Mouse (Mus musculus): ENCODE measurements at regions not wholly inside any gene's neighbourhood (a gene's known extent, or its start where the extent isn't known, plus 50 kb on each side); places are given as distances from the start of the nearest gene placed in this dataset.

DNA sequence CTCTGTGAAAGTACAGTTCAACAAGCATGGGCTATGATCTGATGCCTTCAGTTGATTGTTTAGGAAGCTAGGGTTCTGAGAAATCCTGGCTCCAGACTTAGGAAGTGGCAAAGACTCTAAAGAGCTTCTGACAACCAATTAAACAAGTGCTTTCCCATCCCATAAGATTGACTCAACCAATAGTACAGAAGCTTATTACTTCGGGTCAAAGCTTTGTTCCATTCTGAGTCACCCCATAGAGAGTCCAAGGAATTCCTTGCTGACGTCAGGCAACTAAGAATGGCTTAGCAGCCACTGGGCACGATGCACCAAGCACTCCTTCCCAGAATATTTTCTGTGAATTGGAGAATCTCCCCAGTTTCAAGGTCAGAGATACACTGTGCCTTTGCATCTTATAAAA, 59.0 kb upstream of the Ntm start:
- H3K4me2 ChIP-seq (ENCODE audit: low read depth, low read length) = no peak overlapping the region
- no peak overlapping the region for H3K27ac ChIP-seq (ENCODE audit: low read depth)
- H3K27me3 ChIP-seq (ENCODE audit: control insufficient read depth, insufficient read depth, low read length) = no peaks in the 10 kb centered on the region
- no peaks in the 10 kb centered on the region; the same call in 1 of the 2 replicates for H3K4me1 ChIP-seq (ENCODE audit: control insufficient read depth, insufficient read depth)
- no peaks in the 10 kb centered on the region for H3K9me3 ChIP-seq (replicated peaks; ENCODE audit: control insufficient read depth, low read length)
- H3K9ac ChIP-seq (replicated peaks; ENCODE audit: low read depth, low read length) = no peak overlapping the region
- DNase-seq (ENCODE audit: low spot score) (no peak), ATAC-seq (ENCODE audit: insufficient read depth, low read depth) (no peak)
- WGBS = 66% methylated on average over 3 of the region's 3 CpGs
- TF ChIP-seq EP300 (IDR thresholded peaks at IDR 0.05; ENCODE audit: low read depth) (no peak), CTCF (IDR thresholded peaks at IDR 0.05; ENCODE audit: low read depth) (no peak)
- H3K4me3 ChIP-seq (ENCODE audit: low read depth, low read length) = no peak overlapping the region
- H3K36me3 ChIP-seq (replicated peaks; ENCODE audit: control insufficient read depth, insufficient read depth, low read length) = no peaks in the 10 kb centered on the region

GRCm38 (mm10) chr9:30025275-30025674, 62.3 kb upstream of the Ntm start:
- no peak for TF ChIP-seq CTCF (IDR thresholded peaks at IDR 0.05; ENCODE audit: low read depth)
- TF ChIP-seq EP300 (IDR thresholded peaks at IDR 0.05; ENCODE audit: low read depth) = no peak
- no peaks in the 10 kb centered on the region for H3K9me3 ChIP-seq (replicated peaks; ENCODE audit: control insufficient read depth, low read length)
- H3K4me2 ChIP-seq (ENCODE audit: low read depth, low read length) = no peak overlapping the region
- no peak overlapping the region for H3K27ac ChIP-seq (ENCODE audit: low read depth)
- H3K4me3 ChIP-seq (ENCODE audit: low read depth, low read length) = no peak overlapping the region
- WGBS = 58% methylated on average over 7 of the region's 7 CpGs
- H3K27me3 ChIP-seq (ENCODE audit: control insufficient read depth, insufficient read depth, low read length) = no peaks in the 10 kb centered on the region
- no peak for DNase-seq (ENCODE audit: low spot score)
- no peaks in the 10 kb centered on the region for H3K36me3 ChIP-seq (replicated peaks; ENCODE audit: control insufficient read depth, insufficient read depth, low read length)
- no peaks in the 10 kb centered on the region; the same call in 1 of the 2 replicates for H3K4me1 ChIP-seq (ENCODE audit: control insufficient read depth, insufficient read depth)
- no peak overlapping the region for H3K9ac ChIP-seq (replicated peaks; ENCODE audit: low read depth, low read length)
- no peak for ATAC-seq (ENCODE audit: insufficient read depth, low read depth)

GRCm38 (mm10) chr9:30026939-30027338, 64.0 kb upstream of the Ntm start:
- Histone ChIP-seq H3K36me3 (replicated peaks; ENCODE audit: control insufficient read depth, insufficient read depth, low read length) (no peaks in the 10 kb centered on the region), H3K9me3 (replicated peaks; ENCODE audit: control insufficient read depth, low read length) (no peaks in the 10 kb centered on the region), H3K27ac (ENCODE audit: low read depth) (no peak overlapping the region), H3K4me1 (ENCODE audit: control insufficient read depth, insufficient read depth) (no peaks in the 10 kb centered on the region; the same call in 1 of the 2 replicates), H3K4me3 (ENCODE audit: low read depth, low read length) (no peak overlapping the region), H3K4me2 (ENCODE audit: low read depth, low read length) (peak overlapping the region; percentile 22), H3K27me3 (ENCODE audit: control insufficient read depth, insufficient read depth, low read length) (no peaks in the 10 kb centered on the region), H3K9ac (replicated peaks; ENCODE audit: low read depth, low read length) (no peak overlapping the region)
- peak; percentile 49; the same call in 1 of the 2 replicates for ATAC-seq (ENCODE audit: insufficient read depth, low read depth)
- peak; percentile 13 for DNase-seq (ENCODE audit: low spot score)
- 16% methylated on average over 5 of the region's 5 CpGs for WGBS
- TF ChIP-seq EP300 (IDR thresholded peaks at IDR 0.05; ENCODE audit: low read depth) = no peak
- no peak for TF ChIP-seq CTCF (IDR thresholded peaks at IDR 0.05; ENCODE audit: low read depth)

DNA sequence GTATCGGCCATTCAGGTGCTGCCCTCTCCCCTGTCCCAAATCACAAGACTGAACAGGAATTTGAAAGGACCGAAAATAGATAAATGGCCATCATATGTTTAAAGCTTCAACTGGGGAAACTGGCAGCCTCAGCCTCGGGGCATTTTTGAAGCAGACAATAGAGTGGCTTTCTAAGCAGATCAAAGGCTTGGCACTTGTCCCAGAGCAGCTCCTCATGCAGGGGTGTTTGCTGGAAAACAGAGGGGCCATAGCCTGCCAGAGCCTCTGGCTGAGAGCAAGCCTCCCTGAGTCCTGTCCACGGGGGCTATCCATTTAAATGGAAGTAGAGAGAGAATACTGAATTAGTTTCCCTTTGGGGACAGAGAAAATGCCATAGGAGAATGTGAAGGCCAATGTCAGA, 77.5 kb upstream of the Ntm start:
- Histone ChIP-seq H3K4me3 (ENCODE audit: low read depth, low read length) (no peak overlapping the region), H3K36me3 (replicated peaks; ENCODE audit: control insufficient read depth, insufficient read depth, low read length) (no peaks in the 10 kb centered on the region), H3K4me1 (ENCODE audit: control insufficient read depth, insufficient read depth) (0 out of 2 replicates have a peak, but pooled peaks cover 7% of the 10 kb centered on the region), H3K27ac (ENCODE audit: low read depth) (no peak overlapping the region), H3K9ac (replicated peaks; ENCODE audit: low read depth, low read length) (no peak overlapping the region), H3K27me3 (ENCODE audit: control insufficient read depth, insufficient read depth, low read length) (no peaks in the 10 kb centered on the region), H3K4me2 (ENCODE audit: low read depth, low read length) (no peak overlapping the region), H3K9me3 (replicated peaks; ENCODE audit: control insufficient read depth, low read length) (no peaks in the 10 kb centered on the region)
- no peak for ATAC-seq (ENCODE audit: insufficient read depth, low read depth)
- 17% methylated on average over 4 of the region's 4 CpGs for WGBS
- TF ChIP-seq CTCF (IDR thresholded peaks at IDR 0.05; ENCODE audit: low read depth) (no peak), EP300 (IDR thresholded peaks at IDR 0.05; ENCODE audit: low read depth) (no peak)
- no peak for DNase-seq (ENCODE audit: low spot score)

DNA sequence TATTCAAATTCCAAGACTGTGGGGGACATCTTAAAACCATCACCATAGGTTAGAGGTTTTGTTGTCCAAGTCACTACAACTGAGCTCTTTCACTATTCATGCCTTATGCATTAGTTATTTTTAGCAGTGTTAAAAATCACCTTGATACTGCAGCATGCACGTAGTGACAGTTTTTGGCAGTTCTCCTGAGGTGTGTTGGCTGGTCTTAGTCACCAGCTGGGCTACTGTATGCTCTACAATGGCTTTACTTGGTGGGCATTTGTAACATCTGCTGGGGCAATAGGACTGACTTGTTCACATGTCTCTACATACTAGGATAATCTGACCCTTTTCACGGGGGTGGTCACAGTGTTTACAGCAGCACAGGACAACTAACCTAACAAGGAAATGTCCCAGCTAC, 101.6 kb upstream of the Ntm start:
- no peak overlapping the region for H3K27ac ChIP-seq (ENCODE audit: low read depth)
- H3K9ac ChIP-seq (replicated peaks; ENCODE audit: low read depth, low read length) = no peak overlapping the region
- WGBS = 51% methylated on average over 2 of the region's 2 CpGs
- H3K4me3 ChIP-seq (ENCODE audit: low read depth, low read length) = no peak overlapping the region
- DNase-seq (ENCODE audit: low spot score) (no peak), ATAC-seq (ENCODE audit: insufficient read depth, low read depth) (no peak)
- TF ChIP-seq CTCF (IDR thresholded peaks at IDR 0.05; ENCODE audit: low read depth) = no peak
- no peak for TF ChIP-seq EP300 (IDR thresholded peaks at IDR 0.05; ENCODE audit: low read depth)
- H3K4me2 ChIP-seq (ENCODE audit: low read depth, low read length) = no peak overlapping the region
- no peaks in the 10 kb centered on the region for H3K36me3 ChIP-seq (replicated peaks; ENCODE audit: control insufficient read depth, insufficient read depth, low read length)
- no peaks in the 10 kb centered on the region for H3K9me3 ChIP-seq (replicated peaks; ENCODE audit: control insufficient read depth, low read length)
- peaks cover 3% of the 10 kb centered on the region; the same call in 1 of the 2 replicates for H3K4me1 ChIP-seq (ENCODE audit: control insufficient read depth, insufficient read depth)
- H3K27me3 ChIP-seq (ENCODE audit: control insufficient read depth, insufficient read depth, low read length) = no peaks in the 10 kb centered on the region

DNA sequence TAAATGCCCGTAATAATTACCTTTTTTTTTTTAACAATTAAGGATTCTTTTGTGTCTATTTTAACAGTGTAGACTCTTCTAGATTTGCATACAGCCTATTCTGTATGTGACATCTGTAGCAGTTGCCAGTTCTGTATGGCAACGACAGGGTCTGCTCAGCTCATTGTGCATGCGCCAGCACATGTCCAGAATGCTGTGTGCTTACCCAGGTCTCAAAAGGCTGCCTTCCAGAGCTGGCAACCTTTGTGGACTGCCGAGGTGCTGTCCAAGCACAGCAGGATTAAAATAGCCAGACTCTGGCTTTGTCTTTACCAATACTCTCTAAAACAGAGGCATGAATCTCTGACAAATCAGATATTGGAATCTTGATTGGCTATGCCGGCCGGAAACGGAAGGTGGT, 105.0 kb upstream of the Ntm start:
- no peaks in the 10 kb centered on the region for H3K27me3 ChIP-seq (ENCODE audit: control insufficient read depth, insufficient read depth, low read length)
- H3K4me1 ChIP-seq (ENCODE audit: control insufficient read depth, insufficient read depth) = peaks cover 3% of the 10 kb centered on the region; the same call in 1 of the 2 replicates
- no peak for TF ChIP-seq CTCF (IDR thresholded peaks at IDR 0.05; ENCODE audit: low read depth)
- no peak for TF ChIP-seq EP300 (IDR thresholded peaks at IDR 0.05; ENCODE audit: low read depth)
- H3K36me3 ChIP-seq (replicated peaks; ENCODE audit: control insufficient read depth, insufficient read depth, low read length) = no peaks in the 10 kb centered on the region
- H3K9ac ChIP-seq (replicated peaks; ENCODE audit: low read depth, low read length) = no peak overlapping the region
- H3K4me3 ChIP-seq (ENCODE audit: low read depth, low read length) = no peak overlapping the region
- no peak overlapping the region for H3K27ac ChIP-seq (ENCODE audit: low read depth)
- no peaks in the 10 kb centered on the region for H3K9me3 ChIP-seq (replicated peaks; ENCODE audit: control insufficient read depth, low read length)
- WGBS = 64% methylated on average over 7 of the region's 7 CpGs
- H3K4me2 ChIP-seq (ENCODE audit: low read depth, low read length) = no peak overlapping the region
- ATAC-seq (ENCODE audit: insufficient read depth, low read depth) = no peak
- DNase-seq (ENCODE audit: low spot score) = no peak
